Comparison of ENCODE assay signal across 9 mouse cellular contexts in the genomic region with DNA sequence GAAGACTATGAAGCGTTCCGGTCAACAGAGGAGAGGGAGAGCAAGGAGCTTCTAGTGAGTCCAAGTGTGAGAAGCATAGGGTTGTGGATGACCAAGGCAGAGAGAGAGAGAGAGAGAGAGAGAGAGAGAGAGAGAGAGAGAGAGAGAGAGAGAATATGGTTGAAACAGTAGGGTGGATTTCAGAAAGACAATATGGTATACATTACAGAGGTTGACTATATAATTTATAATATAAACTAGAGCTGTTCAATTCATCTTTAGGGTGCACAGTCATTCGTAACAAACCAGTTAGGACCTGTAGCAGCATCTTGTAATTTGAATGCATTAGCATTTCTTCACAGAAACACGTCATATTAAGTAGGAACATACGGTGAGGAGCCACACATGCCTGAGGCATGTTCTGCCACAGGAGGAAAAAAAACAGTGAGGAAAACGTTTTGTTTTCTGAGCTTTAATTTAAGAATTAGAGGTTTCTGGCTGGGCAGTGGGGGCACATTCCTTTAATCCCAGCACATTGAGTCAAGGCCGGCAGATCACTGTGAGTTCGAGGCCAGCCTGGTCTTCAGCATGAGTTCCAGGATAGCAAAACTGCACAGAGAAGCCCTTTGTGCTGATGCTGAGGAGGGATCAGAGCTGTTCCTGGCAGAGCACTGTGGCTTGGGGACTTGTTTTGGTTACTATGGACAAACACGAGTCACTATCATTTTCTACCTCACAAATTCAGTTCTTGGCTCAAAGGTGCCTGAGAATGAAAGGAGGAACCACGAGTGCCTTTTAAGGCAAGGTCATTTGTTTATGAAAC. TPM values are rescaled to one million over a fixed set of nuclear protein-coding genes. Genes with fewer than 3 reads are reported as not detected.
DNase-seq lines count a peak whose midpoint lies in the region; ATAC-seq and TF ChIP-seq lines count a peak whose summit lies in the region.
"Had no signal": no experiment of that assay in that cellular context is flagged by ENCODE, and none has a peak within 500 bp of the region (broad histone marks: within the 10 kb centered on the region; RNA-seq: fewer than 3 reads in every experiment).

No protein-coding gene starts in this region.

- peak overlapping the region; percentile 93 for H3K4me2 ChIP-seq in heart, embryonic 11.5 days
- peak overlapping the region; percentile 77; the same call in 1 of the 2 replicates for H3K4me2 ChIP-seq in limb, embryonic 15.5 days

- 0 out of 2 replicates have a peak, but pooled peaks cover 7% of the 10 kb centered on the region for H3K27me3 ChIP-seq in heart, embryonic 11.5 days (ENCODE audit: control insufficient read depth, insufficient read depth, low read length)
- H3K27me3 ChIP-seq in forebrain, embryonic 10.5 days (ENCODE audit: poor library complexity, severe bottlenecking), result peaks cover 57% of the 10 kb centered on the region
- H3K27me3 ChIP-seq in limb, embryonic 15.5 days, result no peaks in the 10 kb centered on the region
- no peaks in the 10 kb centered on the region for H3K27me3 ChIP-seq in thymus, adult 2 months (ENCODE audit: control insufficient read depth, insufficient read depth, low read length)

- H3K36me3 ChIP-seq in heart, embryonic 11.5 days (ENCODE audit: control insufficient read depth, insufficient read depth, low read length), result no peaks in the 10 kb centered on the region
- H3K36me3 ChIP-seq in forebrain, embryonic 10.5 days (replicated peaks), result no peaks in the 10 kb centered on the region
- H3K36me3 ChIP-seq in limb, embryonic 15.5 days, result no peaks in the 10 kb centered on the region
- H3K36me3 ChIP-seq in thymus, adult 2 months (ENCODE audit: control insufficient read depth, insufficient read depth, low read length), result no peaks in the 10 kb centered on the region

- WGBS in heart, embryonic 11.5 days (ENCODE audit: insufficient replicate concordance), result 77% methylated on average over 10 of the region's 10 CpGs
- WGBS in forebrain, embryonic 10.5 days, result 68% methylated on average over 10 of the region's 10 CpGs
- WGBS in limb, embryonic 15.5 days, result 62% methylated on average over 10 of the region's 10 CpGs
- 88% methylated on average over 10 of the region's 10 CpGs for WGBS in thymus, adult 2 months

- H3K4me1 ChIP-seq in heart, embryonic 11.5 days (ENCODE audit: control insufficient read depth, insufficient read depth, low read length), result 0 out of 2 replicates have a peak, but pooled peaks cover 3% of the 10 kb centered on the region
- peaks cover 32% of the 10 kb centered on the region for H3K4me1 ChIP-seq in forebrain, embryonic 10.5 days
- H3K4me1 ChIP-seq in limb, embryonic 15.5 days, result peaks cover 13% of the 10 kb centered on the region
- H3K4me1 ChIP-seq in thymus, adult 2 months (replicated peaks; ENCODE audit: control insufficient read depth, insufficient read depth, low read length), result peaks cover 17% of the 10 kb centered on the region

- no peak for ATAC-seq in heart, embryonic 11.5 days (replicated peaks; ENCODE audit: insufficient number of reproducible peaks, low FRiP score, low TSS enrichment)
- ATAC-seq in limb, embryonic 15.5 days (ENCODE audit: insufficient number of reproducible peaks, low FRiP score, low TSS enrichment, low read depth), result no peak
- ATAC-seq in CD4-positive, CD25-positive, alpha-beta regulatory T cell, adult 4 months, result no peak

- no peak for DNase-seq in heart, postnatal 4 days
- peak; percentile 39 for DNase-seq in 3T3-L1 (ENCODE audit: low read depth, low spot score)
- DNase-seq in forebrain, embryonic 10.5 days (ENCODE audit: extremely low spot score, low spot score), result no peak
- DNase-seq in layer of hippocampus, adult 2 months (ENCODE audit: low spot score in 2 of 2), result no peak
- no peak for DNase-seq in thymus, adult 2 months
- DNase-seq: cerebellum, adult 2 months had no signal

- no peak overlapping the region for H3K27ac ChIP-seq in heart, embryonic 11.5 days (ENCODE audit: low read depth, low read length)
- H3K27ac ChIP-seq in forebrain, embryonic 10.5 days, result no peak overlapping the region
- no peak overlapping the region for H3K27ac ChIP-seq in limb, embryonic 15.5 days
- H3K27ac ChIP-seq in layer of hippocampus, adult 2 months, result no peak overlapping the region
- H3K27ac ChIP-seq in thymus, adult 2 months (ENCODE audit: control insufficient read depth, insufficient read depth, low read length), result no peak overlapping the region

- H3K4me3 ChIP-seq in heart, embryonic 11.5 days (ENCODE audit: low read depth, low read length), result no peak overlapping the region; the same call in 1 of the 2 replicates
- peak overlapping the region; percentile 88 for H3K4me3 ChIP-seq in forebrain, embryonic 10.5 days
- H3K4me3 ChIP-seq in limb, embryonic 15.5 days, result peak overlapping the region; percentile 87; the same call in 1 of the 2 replicates
- no peak overlapping the region; the same call in 1 of the 2 replicates for H3K4me3 ChIP-seq in layer of hippocampus, adult 2 months
- H3K4me3 ChIP-seq in thymus, adult 2 months (ENCODE audit: control insufficient read depth, insufficient read depth, low read length), result no peak overlapping the region

- no peak for TF ChIP-seq CTCF in layer of hippocampus, adult 2 months (conservative IDR thresholded peaks at IDR 0.05)
- TF ChIP-seq CTCF in thymus, adult 2 months (IDR thresholded peaks at IDR 0.05; ENCODE audit: borderline replicate concordance, control insufficient read depth, extremely low read depth, insufficient read depth, low read length, poor library complexity), result no peak

- no peak overlapping the region for H3K9ac ChIP-seq in heart, embryonic 11.5 days (ENCODE audit: low read depth, low read length)
- H3K9ac ChIP-seq in limb, embryonic 15.5 days, result no peak overlapping the region

- no peak for TF ChIP-seq POLR2A in thymus, adult 2 months (IDR thresholded peaks at IDR 0.05; ENCODE audit: control insufficient read depth, extremely low read depth, insufficient read depth, low read length, poor library complexity)

- no peaks in the 10 kb centered on the region for H3K9me3 ChIP-seq in heart, embryonic 11.5 days (replicated peaks; ENCODE audit: control insufficient read depth, low read length)
- no peaks in the 10 kb centered on the region for H3K9me3 ChIP-seq in forebrain, embryonic 10.5 days
- H3K9me3 ChIP-seq in limb, embryonic 15.5 days, result no peaks in the 10 kb centered on the region

RNA-seq across cellular contexts. Expression of a gene that starts 12.6 kb away (rescaled TPM):
- polyA plus RNA-seq in heart, embryonic 11.5 days (2014; fragmentation: Nextera tagmentation; extraction: Ambion mirVana), result 2.9 and 4.0 TPM in 2 replicates
- 1 to 10 TPM; 4.8 to 5.1 TPM for total RNA-seq in heart, postnatal 4 days (2021)
- polyA plus RNA-seq in forebrain, embryonic 10.5 days (2016; fragmentation: Nextera tagmentation; extraction: Ambion mirVana), result 2.3 and 4.3 TPM in 2 replicates
- 2.0 and 3.0 TPM in 2 replicates for polyA plus RNA-seq in limb, embryonic 15.5 days (2015; fragmentation: Nextera tagmentation; extraction: Ambion mirVana)
- 1 to 10 TPM in 1 of 2 experiments, under 1 TPM in 1; 0.79 to 1.3 TPM for total RNA-seq in layer of hippocampus, adult 2 months (2021)
- polyA plus RNA-seq in thymus, adult 2 months (2012; rRNA removed), result 8.1 and 20.2 TPM in 2 replicates
- 1 to 10 TPM in 1 of 2 experiments, under 1 TPM in 1; 0.92 to 4.1 TPM for polyA plus RNA-seq in CD4-positive, CD25-positive, alpha-beta regulatory T cell, adult 4 months (2017; shearing (Covaris generic))

RNA-seq across cellular contexts. Expression of a gene that starts 13.1 kb away (rescaled TPM):
- polyA plus RNA-seq in heart, embryonic 11.5 days (2014; fragmentation: Nextera tagmentation; extraction: Ambion mirVana), result 0.43 and 0.70 TPM in 2 replicates
- 1 to 10 TPM; 5.3 to 5.5 TPM for total RNA-seq in heart, postnatal 4 days (2021)
- polyA plus RNA-seq in forebrain, embryonic 10.5 days (2016; fragmentation: Nextera tagmentation; extraction: Ambion mirVana), result 0.07 and 0.31 TPM in 2 replicates
- polyA plus RNA-seq in limb, embryonic 15.5 days (2015; fragmentation: Nextera tagmentation; extraction: Ambion mirVana), result 2.0 and 2.8 TPM in 2 replicates
- total RNA-seq in layer of hippocampus, adult 2 months (2021), result 1 to 10 TPM; 2.6 to 2.8 TPM
- polyA plus RNA-seq in thymus, adult 2 months (2012; rRNA removed), result 11.6 and 13.0 TPM in 2 replicates
- polyA plus RNA-seq in CD4-positive, CD25-positive, alpha-beta regulatory T cell, adult 4 months (2017; shearing (Covaris generic)), result 1 to 10 TPM in 1 of 2 experiments, under 1 TPM in 1; 0.77 to 2.1 TPM

RNA-seq across cellular contexts. Expression of a gene that starts 21.9 kb away (rescaled TPM):
- polyA plus RNA-seq in heart, embryonic 11.5 days (2014; fragmentation: Nextera tagmentation; extraction: Ambion mirVana), result 3.3 and 3.7 TPM in 2 replicates
- total RNA-seq in heart, postnatal 4 days (2021), result 10 to 100 TPM; 36.0 to 40.1 TPM
- polyA plus RNA-seq in forebrain, embryonic 10.5 days (2016; fragmentation: Nextera tagmentation; extraction: Ambion mirVana), result 4.0 and 4.6 TPM in 2 replicates
- 5.6 and 7.8 TPM in 2 replicates for polyA plus RNA-seq in limb, embryonic 15.5 days (2015; fragmentation: Nextera tagmentation; extraction: Ambion mirVana)
- total RNA-seq in layer of hippocampus, adult 2 months (2021), result 10 to 100 TPM; 56.8 to 61.5 TPM
- 41.7 and 41.9 TPM in 2 replicates for polyA plus RNA-seq in thymus, adult 2 months (2012; rRNA removed)
- 1 to 10 TPM; 2.0 to 3.7 TPM for polyA plus RNA-seq in CD4-positive, CD25-positive, alpha-beta regulatory T cell, adult 4 months (2017; shearing (Covaris generic))

RNA-seq across cellular contexts. Expression of a gene that starts 32.4 kb away (rescaled TPM):
- polyA plus RNA-seq in heart, embryonic 11.5 days (2014; fragmentation: Nextera tagmentation; extraction: Ambion mirVana), result 4.9 and 5.9 TPM in 2 replicates
- 1 to 10 TPM; 6.2 to 7.6 TPM for total RNA-seq in heart, postnatal 4 days (2021)
- 1.2 and 1.6 TPM in 2 replicates for polyA plus RNA-seq in forebrain, embryonic 10.5 days (2016; fragmentation: Nextera tagmentation; extraction: Ambion mirVana)
- polyA plus RNA-seq in limb, embryonic 15.5 days (2015; fragmentation: Nextera tagmentation; extraction: Ambion mirVana), result 7.1 and 7.3 TPM in 2 replicates
- 1 to 10 TPM; 3.6 to 4.3 TPM for total RNA-seq in layer of hippocampus, adult 2 months (2021)
- polyA plus RNA-seq in thymus, adult 2 months (2012; rRNA removed), result 17.7 and 20.0 TPM in 2 replicates
- polyA plus RNA-seq in CD4-positive, CD25-positive, alpha-beta regulatory T cell, adult 4 months (2017; shearing (Covaris generic)), result 100 to 1,000 TPM; 189 to 229 TPM

RNA-seq across cellular contexts. Expression of a gene that starts 38.9 kb away (rescaled TPM):
- polyA plus RNA-seq in heart, embryonic 11.5 days (2014; fragmentation: Nextera tagmentation; extraction: Ambion mirVana), result 538 and 603 TPM in 2 replicates
- 100 to 1,000 TPM; 642 to 663 TPM for total RNA-seq in heart, postnatal 4 days (2021)
- 850 and 861 TPM in 2 replicates for polyA plus RNA-seq in forebrain, embryonic 10.5 days (2016; fragmentation: Nextera tagmentation; extraction: Ambion mirVana)
- 646 and 717 TPM in 2 replicates for polyA plus RNA-seq in limb, embryonic 15.5 days (2015; fragmentation: Nextera tagmentation; extraction: Ambion mirVana)
- 100 to 1,000 TPM; 226 to 240 TPM for total RNA-seq in layer of hippocampus, adult 2 months (2021)
- 3,906 and 3,990 TPM in 2 replicates for polyA plus RNA-seq in thymus, adult 2 months (2012; rRNA removed)
- 1,000 to 10,000 TPM; 1,099 to 1,661 TPM for polyA plus RNA-seq in CD4-positive, CD25-positive, alpha-beta regulatory T cell, adult 4 months (2017; shearing (Covaris generic))

Comparison
In these comparisons a context has a peak if more than half of its experiments do, and no peak if none do; other contexts are left out.
1. H3K4me3 ChIP-seq: peak in forebrain, embryonic 10.5 days (single experiment) and limb, embryonic 15.5 days (single experiment); none in heart, embryonic 11.5 days (single experiment), layer of hippocampus, adult 2 months (single experiment) and thymus, adult 2 months (single experiment).